Comparison of ENCODE assay signal across 8 mouse cellular contexts in the genomic region with DNA sequence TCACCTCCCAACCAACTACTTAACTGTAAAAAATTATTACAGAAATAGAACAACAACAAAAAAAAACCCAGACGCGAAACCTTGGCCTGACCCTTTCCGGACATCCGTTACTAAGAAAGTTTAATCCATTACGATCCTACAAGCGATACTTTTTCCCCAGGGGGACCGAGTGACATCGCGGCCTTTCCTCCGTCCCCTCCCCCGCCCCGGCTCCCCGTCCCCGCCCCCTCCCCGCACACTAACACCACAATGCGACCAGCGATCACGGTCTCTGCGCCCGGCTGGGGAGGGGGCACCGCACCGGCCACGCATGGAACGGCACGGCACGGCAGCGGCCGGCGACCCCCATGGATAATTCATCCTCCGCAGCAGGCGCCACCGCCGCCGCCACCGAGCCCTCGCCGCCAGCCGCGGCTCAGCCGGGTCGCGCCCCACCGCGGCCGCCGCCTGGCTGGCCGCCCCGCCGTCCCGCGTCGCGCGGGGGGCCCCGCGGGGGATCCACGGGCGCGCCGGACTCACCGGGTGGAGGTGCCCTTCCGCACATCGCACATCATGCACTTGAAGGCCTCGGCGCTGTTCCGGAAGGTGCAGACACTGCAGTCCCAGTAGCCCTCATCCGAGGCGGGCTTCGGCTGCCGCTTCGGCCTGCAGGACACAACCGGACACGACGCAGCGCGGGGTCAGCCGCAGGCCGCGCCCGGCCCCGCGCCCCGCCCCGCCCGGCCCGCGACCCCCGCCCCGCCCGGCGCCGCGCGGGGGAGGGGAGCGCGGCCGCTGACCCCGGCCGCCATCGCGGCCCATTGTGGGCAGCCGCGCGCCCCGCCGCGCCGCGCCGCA. TPM values are rescaled to one million over a fixed set of nuclear protein-coding genes. Genes with fewer than 3 reads are reported as not detected.
DNase-seq lines count a peak whose midpoint lies in the region; ATAC-seq and TF ChIP-seq lines count a peak whose summit lies in the region.

No protein-coding gene starts in this region.

- H3K36me3 ChIP-seq in intestine, embryonic 15.5 days: no peaks in the 10 kb centered on the region
- H3K36me3 ChIP-seq in liver, adult 2 months (ENCODE audit: control insufficient read depth, insufficient read depth, low read length): no peaks in the 10 kb centered on the region

- DNase-seq in right cerebral cortex, postnatal 10 days (ENCODE audit: low spot score in 2 of 2): peak; percentile 61
- no peak for DNase-seq in right cerebral cortex, adult 2 months (ENCODE audit: low spot score in 2 of 2)
- peak; percentile 64 to 69 for DNase-seq in cerebellum, postnatal 25 days
- peak; percentile 11 to 23 for DNase-seq in gastrocnemius, postnatal 36 days
- peak; percentile 31 for DNase-seq in liver, adult 2 months (ENCODE audit: extremely low read depth, low read depth, low spot score)
- peak; percentile 54 for DNase-seq in naive thymus-derived CD4-positive, alpha-beta T cell, adult 2 months (ENCODE audit: low read depth)
- peak; percentile 71 for DNase-seq in testis, postnatal 10 days (ENCODE audit: low spot score)

- peak overlapping the region; percentile 89 for H3K27ac ChIP-seq in intestine, embryonic 15.5 days
- H3K27ac ChIP-seq in liver, adult 2 months (replicated peaks; ENCODE audit: insufficient read depth, low read depth, low read length): peak overlapping the region; percentile 55; the same call in 1 of the 2 replicates

- peaks cover 19% of the 10 kb centered on the region for H3K79me2 ChIP-seq in liver, adult 2 months (ENCODE audit: control insufficient read depth, insufficient read depth, low read length)

- intact Hi-C loops in gastrocnemius, postnatal 36 days (cut with DNase I): loop anchor here (5.0 kb wide), 2 partner anchors 59 to 61 kb away; partner anchors contain the start of genes Gxylt1, Pphln1 and Zcrb1

- under 1% methylated on average over 86 of the region's 110 CpGs for WGBS in intestine, embryonic 15.5 days
- 3% methylated on average over 108 of the region's 110 CpGs for WGBS in liver, adult 2 months

- peak overlapping the region; percentile 85 for H3K9ac ChIP-seq in intestine, embryonic 15.5 days
- peak overlapping the region; percentile 78 for H3K9ac ChIP-seq in liver, adult 2 months (ENCODE audit: low read depth, low read length)

- peak overlapping the region; percentile 80 for H3K4me3 ChIP-seq in intestine, embryonic 15.5 days (replicated peaks)
- H3K4me3 ChIP-seq in liver, adult 2 months (ENCODE audit: insufficient read depth, low read depth, low read length): peak overlapping the region; percentile 82

- no peaks in the 10 kb centered on the region for H3K27me3 ChIP-seq in intestine, embryonic 15.5 days (replicated peaks)
- no peaks in the 10 kb centered on the region for H3K27me3 ChIP-seq in liver, adult 2 months (ENCODE audit: control insufficient read depth, insufficient read depth, low read length)

- 0 out of 2 replicates have a peak, but pooled peaks have one; percentile 8 for TF ChIP-seq POLR2A in liver, adult 2 months (IDR thresholded peaks at IDR 0.05; ENCODE audit: extremely low read depth, insufficient read depth, low read length)

- peak; percentile 77 for ATAC-seq in intestine, embryonic 15.5 days

- no peaks in the 10 kb centered on the region for H3K9me3 ChIP-seq in intestine, embryonic 15.5 days

- no peak for TF ChIP-seq CTCF in liver, adult 2 months (IDR thresholded peaks at IDR 0.05; ENCODE audit: low read depth, low read length)

- peak overlapping the region; percentile 89 for H3K4me2 ChIP-seq in intestine, embryonic 15.5 days (replicated peaks)

- H3K4me1 ChIP-seq in intestine, embryonic 15.5 days (replicated peaks): no peaks in the 10 kb centered on the region
- no peaks in the 10 kb centered on the region for H3K4me1 ChIP-seq in liver, adult 2 months (ENCODE audit: control insufficient read depth, insufficient read depth, low read length)

RNA-seq across cellular contexts. Expression of gene Yaf2, which starts 0.7 kb away (rescaled TPM):
- 10 to 100 TPM; 14.6 to 16.3 TPM for total RNA-seq in gastrocnemius, postnatal 36 days (2021)
- polyA plus RNA-seq in intestine, embryonic 15.5 days (2015; fragmentation: Nextera tagmentation; extraction: Ambion mirVana): 69.0 and 73.6 TPM in 2 replicates
- total RNA-seq in liver, adult 2 months (2014; rRNA removed): 14.8 and 16.6 TPM in 2 replicates
- polyA plus RNA-seq in liver, adult 2 months (2012; rRNA removed): 14.2 and 15.6 TPM in 2 replicates

Comparison
In these comparisons a context has a peak if more than half of its experiments do, and no peak if none do; other contexts are left out.
1. DNase-seq: peak in right cerebral cortex, postnatal 10 days (2 of 2), cerebellum, postnatal 25 days (2 of 2), gastrocnemius, postnatal 36 days (2 of 2), liver, adult 2 months (single experiment), naive thymus-derived CD4-positive, alpha-beta T cell, adult 2 months (single experiment) and testis, postnatal 10 days (single experiment); none in right cerebral cortex, adult 2 months (0 of 2).